Mouse (Mus musculus) CH12.LX (cell line): ENCODE measurements around the gene Hoxa13.

Experiments used
- MAFK ChIP-seq: IDR thresholded peaks from 2 replicates; pipeline ENCODE4 v1.6.1; 2011; ENCODE audit warnings: low read length, improper control_type of control experiment; ENCODE audit not compliant: insufficient replicate concordance
- MAX ChIP-seq: IDR thresholded peaks from 2 replicates; pipeline ENCODE4 v1.6.1; 2011; ENCODE audit warnings: low read length, improper control_type of control experiment
- UBTF ChIP-seq: IDR thresholded peaks from 2 replicates; pipeline ENCODE4 v1.6.1; 2012; ENCODE audit warnings: low read depth, mild to moderate bottlenecking, inconsistent platforms, low read length, improper control_type of control experiment, moderate library complexity

DNA sequence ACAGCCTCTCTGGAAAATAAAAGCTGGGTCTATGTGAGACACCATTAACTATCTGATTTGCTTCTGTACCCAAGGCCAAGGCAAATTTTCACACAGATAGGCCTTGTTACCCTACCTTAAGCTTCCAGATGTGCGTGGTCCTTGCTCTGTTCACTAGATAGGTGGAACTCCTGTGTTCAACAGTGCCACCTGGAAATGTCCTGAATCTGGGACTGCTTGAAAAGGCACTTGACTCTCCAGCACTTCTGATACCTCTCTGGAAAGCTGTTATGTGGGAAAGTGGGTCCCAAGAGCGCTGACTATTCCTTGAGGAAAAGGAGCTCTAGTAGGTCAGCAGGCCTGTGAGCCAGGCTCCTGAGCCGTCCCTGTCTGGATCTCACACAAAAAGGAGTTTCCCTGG is 23.9 kb downstream of the Hoxa13 start:
- no peak for TF ChIP-seq MAX
- TF ChIP-seq MAFK, result no peak
- no peak for TF ChIP-seq UBTF
